Mouse (Mus musculus): ENCODE data around the gene Nfasc.

The Nfasc gene

DNA sequence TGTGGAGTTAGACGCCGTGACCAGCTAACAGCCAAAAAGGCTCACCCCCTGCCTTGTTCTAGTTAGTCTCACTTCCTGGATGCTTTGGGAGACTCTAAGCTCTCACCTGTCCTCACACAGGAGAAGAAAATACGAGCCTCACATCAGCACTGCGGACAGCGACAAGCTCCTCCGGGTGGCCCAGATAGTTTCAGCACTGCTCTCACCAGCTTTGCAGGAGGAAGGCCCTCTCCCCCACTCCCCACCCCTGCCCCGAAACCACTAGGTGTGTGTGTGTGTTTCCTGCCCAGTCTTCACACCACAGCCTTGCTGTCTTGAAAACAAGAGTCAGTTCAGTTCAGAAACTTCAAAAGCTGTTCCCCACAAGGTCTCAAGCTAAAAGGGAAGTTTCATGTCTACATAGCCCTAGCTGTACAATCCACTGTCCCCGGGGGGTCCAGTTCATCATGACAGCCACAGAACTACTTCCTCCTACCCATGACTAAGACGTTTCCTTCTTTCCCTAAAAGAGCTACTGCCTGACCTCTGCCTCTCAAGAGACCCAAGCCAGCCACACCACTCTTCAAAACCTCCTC lies 7.6 kb downstream of the Nfasc start:
- no peak for DNase-seq (ENCODE audit: low spot score)

DNA sequence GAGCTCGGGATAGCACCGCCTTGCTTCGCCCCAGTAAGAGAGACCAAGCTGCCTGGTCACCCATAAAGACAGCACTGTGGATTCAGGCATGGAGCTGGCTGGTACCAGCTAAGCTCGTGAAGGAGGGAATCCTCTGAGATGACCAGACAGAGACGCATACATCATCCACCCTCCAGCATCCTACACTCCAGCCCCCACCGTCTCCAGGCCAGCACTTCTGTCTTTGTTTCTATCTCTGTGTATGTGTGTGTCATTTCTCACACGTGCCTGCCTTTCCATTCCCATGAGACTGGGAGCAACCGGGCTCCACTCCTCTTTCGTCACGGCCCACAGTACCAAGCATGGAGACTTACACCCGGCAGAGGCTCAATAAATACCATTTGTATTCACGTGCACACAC lies 9.3 kb downstream of the Nfasc start:
- no peak for DNase-seq (ENCODE audit: low spot score)

DNA sequence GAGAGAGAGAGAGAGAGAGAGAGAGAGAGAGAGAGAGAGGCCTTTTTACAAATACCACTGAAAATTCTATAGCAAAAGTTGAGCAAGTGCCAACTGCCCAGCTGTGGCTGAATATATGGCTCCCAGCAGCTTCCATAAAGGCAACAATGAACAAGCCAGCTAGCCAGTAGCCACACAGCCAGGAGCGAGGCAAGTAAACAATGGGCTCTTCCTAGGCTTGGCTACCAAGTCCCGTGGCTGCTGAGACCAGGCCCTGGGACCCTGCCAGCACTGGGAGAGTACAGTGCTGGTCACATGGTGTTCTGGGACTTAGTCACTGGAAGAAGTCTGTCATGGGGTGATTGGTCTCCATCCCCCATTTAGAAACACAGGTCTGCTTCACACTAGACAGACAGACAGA lies 14.0 kb downstream of the Nfasc start:
- peak; percentile 86 for DNase-seq (ENCODE audit: low spot score)

DNA sequence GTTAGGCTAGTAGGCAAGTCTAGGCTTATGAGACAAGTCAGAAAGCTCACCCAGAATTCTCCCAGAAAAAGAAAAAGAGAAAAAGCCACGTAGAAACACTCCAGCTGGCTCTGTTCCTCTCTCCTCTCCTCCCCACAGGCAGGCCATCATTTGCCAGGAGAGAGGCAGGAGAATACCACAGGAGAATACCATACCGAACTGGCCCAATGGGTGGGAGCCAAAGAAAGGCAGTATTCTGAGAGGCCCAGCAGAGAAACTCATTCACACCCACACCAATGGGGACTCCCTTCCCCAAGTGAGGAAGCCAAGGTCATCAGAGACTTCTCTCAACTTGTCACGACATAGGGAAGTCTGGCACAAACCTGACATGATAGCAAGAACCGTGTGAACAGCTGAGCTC lies 19.2 kb downstream of the Nfasc start:
- no peak for DNase-seq (ENCODE audit: low spot score)

DNA sequence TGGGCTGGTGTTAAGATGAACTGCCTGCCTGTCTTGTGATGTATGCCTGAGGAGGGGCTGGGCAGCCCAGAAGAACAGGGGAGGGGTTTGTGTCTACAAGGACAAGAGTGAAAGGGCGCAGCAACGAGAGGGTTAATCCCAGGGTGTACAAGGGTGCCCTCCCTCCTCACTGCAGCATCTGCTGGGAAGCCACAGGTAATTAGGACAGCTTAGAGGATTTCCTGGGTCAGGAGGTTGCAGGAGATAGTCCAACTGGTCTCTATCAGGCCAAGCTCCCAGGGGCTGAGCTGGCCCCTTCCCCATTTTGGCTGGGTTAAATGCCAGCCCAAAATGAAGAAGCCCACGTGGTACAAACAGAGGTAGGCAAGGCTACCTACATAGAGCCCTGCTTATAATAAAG lies 20.3 kb downstream of the Nfasc start:
- no peak for DNase-seq (ENCODE audit: low spot score)

DNA sequence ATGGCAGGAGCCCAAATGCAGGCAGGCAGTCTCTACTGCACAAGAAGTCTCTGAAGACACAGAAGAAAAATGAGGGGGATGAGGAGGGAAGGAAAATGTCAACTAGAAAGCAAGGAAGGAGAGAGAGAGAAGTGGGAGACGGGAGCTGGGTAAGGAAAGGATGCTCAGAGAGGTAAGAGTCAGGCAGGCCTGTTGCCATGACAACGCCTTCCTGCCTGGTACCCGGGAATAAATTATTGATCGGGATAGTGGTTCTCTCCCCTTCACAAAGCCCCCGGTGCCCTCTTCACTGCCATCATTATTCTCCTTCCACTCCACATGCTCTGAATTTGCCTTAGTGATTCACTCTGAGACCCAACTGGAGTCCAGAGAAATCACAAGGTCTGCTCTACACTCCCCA lies 23.4 kb downstream of the Nfasc start:
- DNase-seq (ENCODE audit: low spot score), result no peak

DNA sequence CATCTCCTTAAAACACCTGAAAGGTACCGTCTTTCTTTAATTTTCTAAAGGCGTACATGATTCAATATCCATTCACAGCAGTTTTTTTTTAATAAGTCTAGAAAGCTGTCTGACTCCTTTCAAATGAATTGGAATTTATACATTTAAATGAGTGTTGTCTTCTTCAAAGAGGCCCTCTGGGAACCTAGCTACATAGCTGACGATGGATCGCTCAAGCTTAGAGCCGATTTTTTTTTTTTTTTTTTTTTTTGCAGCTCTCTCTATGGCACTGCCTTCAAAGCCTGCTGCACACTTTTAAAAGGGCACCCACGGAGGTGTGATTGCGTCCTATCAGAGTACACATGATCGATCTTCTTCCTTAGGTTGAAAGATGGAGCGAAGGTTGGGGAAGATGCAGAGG lies 26.6 kb downstream of the Nfasc start:
- no peak for DNase-seq (ENCODE audit: low spot score)

DNA sequence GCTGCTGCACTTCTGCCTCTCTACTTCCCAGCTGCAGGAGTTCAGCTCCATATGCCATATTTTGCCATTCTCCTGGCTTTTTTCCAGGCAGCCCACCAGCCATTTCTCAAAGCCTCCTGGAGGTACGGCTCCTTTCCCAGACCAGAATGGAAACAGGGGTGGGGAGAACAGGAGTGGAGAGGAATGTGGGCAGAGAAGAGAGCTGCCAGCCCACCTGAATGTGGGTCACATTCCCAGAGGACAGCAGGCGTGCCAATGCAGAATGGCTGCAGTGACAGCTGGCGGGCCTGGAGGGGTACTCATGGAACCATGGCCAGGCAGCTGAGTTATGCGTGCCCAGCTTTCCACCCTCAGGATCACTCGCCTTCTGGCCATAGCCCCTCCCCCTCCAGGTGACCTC lies 32.2 kb downstream of the Nfasc start:
- no peak for DNase-seq (ENCODE audit: low spot score)

DNA sequence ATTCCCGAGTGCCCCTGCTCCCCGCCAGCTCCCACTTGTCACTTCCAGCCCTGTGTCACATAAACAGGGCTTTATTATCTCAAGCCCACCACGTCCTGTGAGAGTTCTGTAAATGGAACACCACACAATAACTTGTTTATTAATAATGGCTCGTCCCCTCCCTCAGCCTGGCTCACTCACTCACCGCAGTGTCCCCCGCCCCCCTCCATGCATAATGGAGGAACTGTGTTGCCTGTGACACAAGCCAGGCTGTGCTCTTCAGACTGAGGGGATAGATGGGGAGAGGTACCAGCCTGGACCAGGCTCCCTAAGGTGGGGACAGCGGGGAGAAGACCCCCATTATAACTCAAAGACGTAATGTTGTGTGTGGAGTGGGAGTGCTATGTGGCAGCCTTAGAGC lies 34.3 kb downstream of the Nfasc start:
- DNase-seq (ENCODE audit: low spot score), result peak; percentile 51

DNA sequence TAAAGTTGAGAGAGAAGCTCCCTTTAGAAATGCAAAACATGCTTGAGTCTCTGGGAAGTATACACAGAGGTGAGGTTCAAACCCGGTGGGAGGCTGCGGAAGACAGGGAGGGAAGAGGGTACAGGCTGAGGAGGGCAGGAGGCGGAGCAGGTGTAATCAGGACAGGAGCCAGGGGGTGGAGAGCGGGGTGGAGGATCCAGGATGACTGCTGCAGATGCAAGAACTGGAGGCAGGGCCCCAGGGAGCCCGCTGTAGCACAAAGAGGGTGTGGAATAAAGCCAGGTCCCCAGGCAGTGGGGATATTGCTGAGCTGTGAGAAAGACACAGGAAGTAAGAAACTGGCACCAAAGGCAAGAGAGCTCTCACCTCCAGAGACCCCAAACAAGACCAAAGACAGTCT lies 38.1 kb downstream of the Nfasc start:
- no peak for DNase-seq (ENCODE audit: low spot score)

DNA sequence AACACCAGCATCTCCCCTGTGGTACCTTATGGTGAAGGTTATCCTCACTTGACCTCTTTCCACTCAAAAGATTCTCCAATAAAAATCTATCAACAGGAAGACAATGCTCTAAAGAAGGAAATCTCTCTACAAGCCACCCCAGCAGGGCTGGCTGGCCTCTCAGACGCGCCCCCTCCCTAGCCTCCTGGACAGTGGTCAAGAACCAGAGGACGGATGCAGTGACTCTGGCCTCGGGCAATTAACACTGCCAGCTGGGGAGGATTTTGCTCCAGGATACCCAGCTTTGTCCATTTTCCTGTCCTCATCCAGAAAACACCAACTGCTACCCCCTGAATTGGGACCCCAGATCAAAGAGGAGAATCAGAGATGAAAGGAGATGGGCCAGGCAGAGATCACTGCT lies 44.7 kb downstream of the Nfasc start:
- no peak for DNase-seq (ENCODE audit: low spot score)

DNA sequence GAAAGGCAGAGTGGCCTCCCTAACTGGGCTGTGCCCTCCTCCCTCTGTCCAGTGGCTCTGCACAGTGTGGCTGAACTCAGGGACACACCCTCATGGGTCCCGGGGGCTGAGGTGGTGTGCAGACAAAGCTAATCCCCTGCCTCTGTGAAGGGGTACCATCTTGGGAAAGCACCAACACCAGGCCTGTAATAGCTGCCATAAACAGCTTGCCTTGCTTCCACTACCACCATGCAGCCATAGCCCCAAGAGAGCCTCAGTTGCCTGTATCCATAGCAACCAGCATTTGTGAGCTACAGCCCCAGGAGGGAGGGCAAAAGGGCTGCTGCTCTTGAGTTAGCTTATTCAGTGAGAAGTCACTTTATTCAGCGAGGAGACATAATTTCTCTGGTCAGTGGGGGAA lies 45.4 kb downstream of the Nfasc start:
- DNase-seq (ENCODE audit: low spot score), result no peak

DNA sequence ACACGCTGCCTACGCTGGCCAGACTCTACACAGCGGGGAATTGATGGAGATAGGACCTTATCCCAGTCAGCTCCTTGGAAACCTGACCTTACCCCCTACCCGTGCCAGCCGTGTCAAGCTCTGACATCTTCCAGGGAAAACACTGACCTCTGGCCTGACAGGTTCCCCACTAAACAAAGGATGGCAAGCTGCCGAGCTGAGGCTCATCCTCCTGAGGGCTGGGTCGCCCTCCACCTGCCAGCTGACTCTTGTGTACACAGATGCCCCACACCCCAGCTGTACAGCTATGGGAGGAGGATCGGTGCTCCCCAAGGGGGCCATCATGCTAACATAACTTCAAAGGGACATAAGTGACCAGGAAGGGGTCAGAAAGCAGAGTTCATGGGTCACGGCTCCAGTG lies 47.6 kb downstream of the Nfasc start:
- DNase-seq (ENCODE audit: low spot score), result no peak

DNA sequence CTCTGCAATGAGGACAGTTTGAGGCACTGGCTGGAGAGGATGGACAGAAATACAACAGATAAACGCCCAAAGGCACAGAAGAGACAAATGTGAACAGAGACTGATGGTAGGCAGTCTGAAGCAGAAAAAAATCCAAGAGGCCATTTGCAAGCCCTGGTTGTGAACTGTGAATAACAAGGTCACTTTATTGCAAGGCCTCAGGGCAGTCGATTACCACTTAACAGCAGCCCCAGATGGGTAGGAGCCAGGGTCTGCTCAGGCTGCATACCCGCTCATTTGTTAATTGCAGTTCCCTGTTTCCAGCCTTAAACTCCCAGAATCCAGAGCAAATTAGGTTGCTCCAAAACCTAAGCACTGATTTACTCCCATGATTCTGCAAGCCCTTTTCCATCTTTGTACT lies 52.4 kb downstream of the Nfasc start:
- no peak for DNase-seq (ENCODE audit: low spot score)

DNA sequence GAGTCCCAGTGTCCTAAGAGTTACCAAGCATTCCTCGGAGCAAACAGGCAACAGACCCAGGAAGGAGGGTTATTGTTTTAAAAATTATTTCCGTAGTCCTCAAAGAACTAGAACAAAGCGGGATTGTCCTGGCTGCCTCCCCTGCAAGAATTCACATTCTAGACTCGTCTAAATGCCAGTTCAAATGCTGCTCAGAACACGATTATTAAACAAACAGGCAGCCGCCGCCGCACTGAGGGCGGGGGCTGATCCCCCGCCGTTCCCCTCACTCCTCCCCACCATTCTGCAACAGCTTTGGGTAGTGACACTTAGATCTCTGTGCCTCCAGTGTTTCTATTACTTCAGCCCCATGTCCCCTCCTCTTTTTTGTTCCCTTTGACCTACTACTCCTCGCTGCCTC lies 62.7 kb downstream of the Nfasc start:
- DNase-seq (ENCODE audit: low spot score), result no peak

DNA sequence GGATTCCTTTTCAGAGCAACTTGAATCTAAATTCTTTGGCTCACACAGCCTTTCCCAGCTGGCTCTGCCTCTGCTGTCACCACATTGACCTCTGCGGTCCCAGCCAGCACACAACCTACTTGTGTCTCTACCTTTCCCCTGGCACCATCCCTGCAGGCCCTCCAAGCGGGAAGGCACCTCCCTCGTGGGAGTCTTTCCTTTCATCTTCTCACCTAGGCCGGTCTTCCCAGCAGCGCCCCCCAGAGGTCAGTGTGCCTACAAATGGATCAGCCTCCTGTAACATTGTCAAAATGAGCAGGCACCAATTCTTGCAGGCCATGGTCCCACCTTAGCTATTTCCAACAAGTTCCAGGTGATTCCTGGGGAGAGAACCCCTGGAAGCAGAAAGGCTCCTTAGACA lies 63.5 kb downstream of the Nfasc start:
- no peak for DNase-seq (ENCODE audit: low spot score)

DNA sequence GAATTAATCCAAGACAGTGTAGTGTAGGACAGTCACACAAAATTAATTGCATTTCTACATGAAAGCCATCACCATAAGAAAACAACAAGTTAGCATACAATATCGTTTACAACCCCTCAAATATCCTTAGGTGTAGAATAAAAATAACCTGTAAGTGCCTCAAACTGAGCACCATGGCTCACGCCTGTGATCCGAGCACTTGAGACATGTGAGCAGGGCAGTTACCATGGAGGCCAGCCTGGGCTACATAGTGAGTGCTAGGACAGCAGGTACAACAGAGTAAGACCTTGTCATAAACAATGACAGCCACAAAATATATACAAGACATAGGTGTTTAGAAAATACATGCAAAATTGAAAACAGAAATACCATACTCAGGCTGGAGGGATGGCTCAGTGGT lies 68.9 kb downstream of the Nfasc start:
- no peak for DNase-seq (ENCODE audit: low spot score)

DNA sequence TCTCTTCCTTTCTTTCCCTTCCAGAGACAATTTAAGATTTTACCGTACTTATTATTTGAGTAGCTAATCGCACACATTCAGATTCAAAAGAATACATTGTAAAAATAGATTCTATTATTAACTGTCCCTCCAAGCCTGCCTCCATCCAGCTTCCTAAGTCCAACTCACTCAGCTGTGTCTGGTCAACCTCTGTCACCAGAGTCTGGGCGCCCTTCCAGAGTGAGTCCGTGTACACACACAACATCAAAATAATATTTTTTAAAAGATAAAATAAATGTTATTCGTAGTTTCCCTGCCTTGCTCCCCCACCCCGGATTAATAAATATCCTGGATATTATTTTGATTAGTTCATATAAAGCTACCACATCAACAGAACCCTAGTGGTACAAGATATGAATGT lies 72.4 kb downstream of the Nfasc start:
- no peak for DNase-seq (ENCODE audit: low spot score)

DNA sequence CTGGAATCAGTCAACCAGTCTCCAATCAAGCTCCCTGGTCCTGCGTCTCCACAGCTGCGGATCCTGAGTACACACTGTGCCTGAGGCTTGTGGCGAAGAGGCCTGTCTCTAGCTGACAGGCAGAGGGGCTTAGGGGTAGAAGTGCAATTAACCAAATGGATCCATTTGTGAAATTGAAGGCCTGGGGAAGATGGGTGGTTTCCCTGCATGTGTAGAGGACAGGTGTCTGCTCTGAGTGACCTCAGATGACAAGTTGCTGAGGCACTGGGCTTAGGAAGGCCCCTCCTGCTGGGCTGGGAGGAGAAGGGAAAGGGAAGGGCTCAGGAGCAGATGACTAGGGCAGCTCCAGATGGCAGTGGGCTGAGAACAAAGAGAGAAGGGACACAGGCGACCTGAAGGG lies 81.2 kb downstream of the Nfasc start:
- no peak for DNase-seq (ENCODE audit: low spot score)

DNA sequence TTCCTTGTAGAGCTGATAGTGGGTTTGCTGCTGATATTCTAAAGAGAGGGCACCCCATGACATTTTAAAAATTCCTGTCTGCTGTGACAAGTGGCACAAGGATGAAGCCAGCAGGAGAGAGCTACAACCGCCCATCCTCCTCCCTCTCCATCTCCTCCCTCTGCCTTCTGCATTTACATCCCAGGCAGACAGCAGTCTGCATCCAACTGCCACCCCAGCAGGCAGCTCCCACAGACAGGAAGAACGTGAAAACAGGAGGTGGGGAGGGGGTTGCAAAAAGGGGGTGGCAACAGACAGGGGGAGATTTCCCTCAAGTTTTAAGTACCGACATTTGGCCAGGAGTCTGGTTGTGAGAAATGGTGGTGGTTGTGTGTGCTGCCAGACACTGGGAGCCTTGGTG lies 82.0 kb downstream of the Nfasc start:
- DNase-seq (ENCODE audit: low spot score), result peak; percentile 54

DNA sequence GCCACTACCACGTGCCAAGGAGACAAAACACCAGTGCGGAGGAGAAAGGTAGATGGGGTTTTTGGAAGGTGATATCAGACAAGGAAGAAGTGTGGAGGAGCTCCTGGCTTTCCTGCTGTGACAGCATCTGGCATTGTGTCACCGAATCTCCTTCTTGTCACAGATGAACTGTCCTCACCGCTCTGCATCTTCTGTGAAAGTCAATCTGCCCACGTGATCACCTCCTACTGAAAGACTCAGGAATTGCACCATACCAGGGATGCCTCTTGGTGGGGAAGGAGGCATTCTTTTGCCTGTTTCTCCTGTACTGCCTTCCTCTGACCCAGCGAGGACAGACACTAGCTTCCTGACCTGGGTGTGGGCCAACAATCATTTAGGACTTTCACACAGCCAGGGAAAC lies 86.0 kb downstream of the Nfasc start:
- DNase-seq (ENCODE audit: low spot score), result no peak

DNA sequence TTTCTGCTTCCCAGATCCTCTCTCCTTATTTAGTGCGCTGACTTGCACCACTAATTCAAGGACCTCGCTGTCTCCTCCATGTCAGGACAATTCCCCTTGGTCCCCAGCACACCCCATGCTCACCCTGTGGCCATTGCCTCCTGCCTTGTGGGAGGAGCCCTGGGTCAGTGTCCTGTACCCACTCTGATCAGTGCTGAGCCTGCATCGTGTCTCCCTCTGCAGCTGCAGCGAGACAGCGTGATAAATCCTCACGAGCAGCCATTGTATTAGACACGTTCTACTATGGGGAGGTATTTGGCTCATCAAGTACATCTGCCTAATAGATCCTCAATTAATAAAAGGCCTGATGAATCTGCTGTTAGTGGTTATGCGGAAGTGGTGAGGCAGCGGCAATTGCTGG lies 86.8 kb downstream of the Nfasc start:
- no peak for DNase-seq (ENCODE audit: low spot score)

DNA sequence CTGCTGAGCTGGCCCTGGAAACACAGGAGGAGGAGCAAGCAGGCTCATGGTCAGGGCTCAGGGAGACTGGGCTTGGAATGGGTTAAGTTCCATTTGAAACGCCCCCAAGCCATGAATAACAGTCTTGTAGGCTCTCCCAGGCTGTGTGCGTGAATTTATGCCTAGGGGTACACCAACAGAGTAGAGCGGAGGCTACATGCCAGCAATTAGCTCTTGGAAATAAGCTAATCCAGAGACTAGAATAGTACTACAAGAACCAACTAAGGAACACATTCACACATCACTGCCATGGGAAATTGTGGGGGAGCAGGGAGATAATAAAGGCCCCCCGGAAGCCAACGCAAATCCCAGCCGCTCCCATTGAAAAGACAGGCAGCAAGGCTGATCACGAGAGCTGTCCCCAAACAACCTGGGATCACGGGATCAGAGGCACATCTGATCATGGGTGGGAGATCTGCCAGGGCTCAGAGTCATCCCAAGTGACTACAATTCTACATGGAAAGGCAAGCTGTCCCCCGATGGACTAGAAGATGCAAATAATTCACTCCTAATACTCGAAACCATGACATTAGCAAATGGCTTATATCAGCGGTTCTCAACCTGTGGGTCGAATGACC lies 87.6 kb downstream of the Nfasc start:
- peak; percentile 54 for DNase-seq (ENCODE audit: low spot score)

DNA sequence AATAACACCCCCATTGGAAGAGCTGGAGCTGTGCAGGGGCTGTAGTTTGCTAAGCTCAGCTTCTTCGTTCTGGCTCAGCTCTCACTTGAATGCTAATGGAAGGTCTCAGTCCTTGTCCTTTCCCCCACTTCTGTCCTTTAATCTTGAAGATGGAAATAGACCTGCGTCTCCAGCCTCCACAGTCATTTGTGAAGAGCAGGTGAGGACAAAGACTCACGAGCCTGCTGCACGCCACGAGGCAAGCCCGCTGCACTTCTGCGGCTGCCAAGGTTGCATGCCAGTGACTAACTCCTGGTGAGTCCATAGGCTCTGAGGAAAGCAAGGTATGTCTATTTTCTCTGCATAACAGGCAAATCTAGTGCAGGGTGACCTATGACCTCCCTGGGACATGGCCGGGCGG lies 88.4 kb downstream of the Nfasc start:
- DNase-seq (ENCODE audit: low spot score), result no peak

DNA sequence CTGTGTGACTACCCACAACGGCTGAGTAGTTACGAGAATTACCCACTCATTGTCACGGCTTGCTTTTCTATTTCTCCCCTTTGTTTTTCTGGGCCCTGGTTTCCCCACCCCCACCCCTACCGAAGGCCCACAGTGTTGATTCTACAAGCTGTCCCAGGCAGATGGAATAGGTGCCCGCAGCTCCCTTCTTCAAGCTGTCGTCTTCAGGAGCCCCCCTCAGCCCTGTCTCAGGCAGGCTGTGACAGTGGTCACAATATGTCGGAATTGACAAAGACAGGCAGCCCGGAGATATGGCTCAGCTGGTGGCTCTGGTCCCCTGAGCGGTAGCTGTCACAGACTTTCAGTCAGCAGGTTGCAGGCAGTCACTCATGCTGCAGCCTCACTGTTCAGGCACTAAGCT lies 90.9 kb downstream of the Nfasc start:
- no peak for DNase-seq (ENCODE audit: low spot score)
